Mouse (Mus musculus): ENCODE measurements around the gene Fstl1.

Fstl1 gene

GRCm38 (mm10) chr16:37776860-37777651, at the start of gene Fstl1:
Gene Fstl1 (plus strand): TSS chr16:37776873.
- DNase-seq (ENCODE audit: low read depth in 2 of 2, low spot score in 2 of 2), result no peak

- no peak for DNase-seq (ENCODE audit: low read depth in 2 of 2, low spot score in 2 of 2)
Measured at GRCm38 (mm10) chr16:37728674-37729073, 48.0 kb upstream of the Fstl1 start.

- no peak for DNase-seq (ENCODE audit: low read depth in 2 of 2, low spot score in 2 of 2)
Measured at GRCm38 (mm10) chr16:37729381-37730150, 47.1 kb upstream of the Fstl1 start.

- no peak for DNase-seq (ENCODE audit: low read depth in 2 of 2, low spot score in 2 of 2)
Measured at GRCm38 (mm10) chr16:37730293-37730835, 46.3 kb upstream of the Fstl1 start.

- DNase-seq (ENCODE audit: low read depth in 2 of 2, low spot score in 2 of 2), result no peak
Measured at GRCm38 (mm10) chr16:37731431-37731830, 45.2 kb upstream of the Fstl1 start.

GRCm38 (mm10) chr16:37732023-37732761, 44.5 kb upstream of the Fstl1 start:
- DNase-seq (ENCODE audit: low read depth in 2 of 2, low spot score in 2 of 2), result no peak

- no peak for DNase-seq (ENCODE audit: low read depth in 2 of 2, low spot score in 2 of 2)
Measured at GRCm38 (mm10) chr16:37740076-37740475, 36.6 kb upstream of the Fstl1 start.

- DNase-seq (ENCODE audit: low read depth in 2 of 2, low spot score in 2 of 2), result no peak
Measured at GRCm38 (mm10) chr16:37742266-37742665, 34.4 kb upstream of the Fstl1 start.

GRCm38 (mm10) chr16:37752876-37753275, 23.8 kb upstream of the Fstl1 start:
- no peak for DNase-seq (ENCODE audit: low read depth in 2 of 2, low spot score in 2 of 2)

- no peak for DNase-seq (ENCODE audit: low read depth in 2 of 2, low spot score in 2 of 2)
Measured at GRCm38 (mm10) chr16:37753809-37754208, 22.9 kb upstream of the Fstl1 start.

GRCm38 (mm10) chr16:37754483-37754882, 22.2 kb upstream of the Fstl1 start:
- DNase-seq (ENCODE audit: low read depth in 2 of 2, low spot score in 2 of 2), result no peak

GRCm38 (mm10) chr16:37757223-37757622, 19.4 kb upstream of the Fstl1 start:
- DNase-seq (ENCODE audit: low read depth in 2 of 2, low spot score in 2 of 2), result no peak

GRCm38 (mm10) chr16:37763797-37764196, 12.9 kb upstream of the Fstl1 start:
- DNase-seq (ENCODE audit: low read depth in 2 of 2, low spot score in 2 of 2), result no peak

- DNase-seq (ENCODE audit: low read depth in 2 of 2, low spot score in 2 of 2), result no peak
Measured at GRCm38 (mm10) chr16:37776166-37776859, 360 bp upstream of the Fstl1 start.

GRCm38 (mm10) chr16:37777796-37778475, 1.3 kb downstream of the Fstl1 start:
- no peak for DNase-seq (ENCODE audit: low read depth in 2 of 2, low spot score in 2 of 2)

GRCm38 (mm10) chr16:37778529-37778928, 1.9 kb downstream of the Fstl1 start:
- no peak for DNase-seq (ENCODE audit: low read depth in 2 of 2, low spot score in 2 of 2)

- no peak for DNase-seq (ENCODE audit: low read depth in 2 of 2, low spot score in 2 of 2)
Measured at GRCm38 (mm10) chr16:37779651-37780280, 3.1 kb downstream of the Fstl1 start.

- DNase-seq (ENCODE audit: low read depth in 2 of 2, low spot score in 2 of 2), result no peak
Measured at GRCm38 (mm10) chr16:37780386-37780785, 3.7 kb downstream of the Fstl1 start.

- DNase-seq (ENCODE audit: low read depth in 2 of 2, low spot score in 2 of 2), result no peak
Measured at GRCm38 (mm10) chr16:37780911-37781310, 4.2 kb downstream of the Fstl1 start.

- no peak for DNase-seq (ENCODE audit: low read depth in 2 of 2, low spot score in 2 of 2)
Measured at GRCm38 (mm10) chr16:37784526-37784925, 7.9 kb downstream of the Fstl1 start.

Measured in CD8-positive naive resting alpha-beta T cell, adult 2 months (primary cell).